Mouse (Mus musculus) thymus, postnatal 36 days (tissue): Measurements from ENCODE around the gene Bmpr1b.

ENCODE experiments used
- DNase-seq, 2 experiments: peaks; one replicate each; pipeline ENCODE4 v3.0.0; 2022; ENCODE audit warnings: mixed read lengths in 2 of 2

Bmpr1b gene

DNA sequence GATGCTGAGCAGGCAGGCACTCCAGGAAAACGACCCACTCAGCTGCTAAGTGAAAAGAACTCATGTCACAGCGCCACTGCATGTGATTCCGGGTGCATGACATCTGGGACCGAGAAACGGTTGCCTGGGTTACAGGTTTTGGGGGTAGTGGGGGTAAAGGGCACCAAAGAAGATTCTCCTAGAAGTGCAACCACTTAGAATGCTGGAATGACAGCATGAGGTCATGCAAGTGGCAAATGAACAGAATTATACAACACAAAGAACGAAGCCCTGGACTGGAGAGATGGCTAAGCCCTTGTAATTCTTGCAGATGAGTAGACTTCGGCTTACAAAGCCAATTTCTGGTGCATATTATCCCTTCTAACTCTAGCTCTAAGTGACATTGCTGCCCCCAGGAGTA lies 184.7 kb downstream of the Bmpr1b start:
- no peak for DNase-seq

DNA sequence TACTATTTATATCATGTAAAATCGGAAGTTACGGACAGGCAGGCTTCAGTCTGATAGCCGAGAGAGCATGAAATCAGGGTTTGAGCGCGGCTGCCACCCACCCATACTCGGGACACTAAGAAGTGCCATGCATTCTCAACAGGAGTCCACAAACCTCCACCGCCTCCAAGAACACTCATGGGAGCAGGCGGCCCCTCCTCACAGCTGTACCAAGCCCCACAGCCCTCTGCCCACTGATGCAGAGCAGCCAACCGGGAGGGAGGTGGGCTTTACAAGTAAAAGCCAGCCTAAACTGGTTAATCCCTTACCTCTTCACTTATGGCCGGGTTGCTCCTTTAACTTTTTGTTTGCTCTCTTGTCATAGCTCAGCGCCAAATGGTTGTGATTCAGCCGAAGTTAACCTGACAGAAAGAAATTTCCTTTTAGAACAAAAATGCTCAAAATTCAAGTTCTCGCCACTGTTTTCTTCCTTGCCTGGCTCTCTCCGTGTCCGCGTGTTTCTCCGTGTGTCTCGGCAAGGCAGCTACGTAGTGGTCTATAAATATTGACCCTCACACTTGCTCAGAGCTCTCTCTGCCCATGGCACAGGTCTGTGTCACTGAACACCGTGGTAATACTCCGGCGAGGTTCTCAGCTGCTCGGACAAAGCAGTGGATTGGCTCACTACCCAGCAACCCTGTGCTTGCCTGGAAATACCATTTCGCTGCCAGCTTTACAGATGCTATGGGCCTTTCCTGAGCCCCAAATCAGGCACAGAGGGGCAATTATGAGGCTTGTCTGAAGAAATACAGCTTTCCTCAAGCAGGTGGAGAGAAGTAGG lies 187.4 kb downstream of the Bmpr1b start:
- no peak for DNase-seq

DNA sequence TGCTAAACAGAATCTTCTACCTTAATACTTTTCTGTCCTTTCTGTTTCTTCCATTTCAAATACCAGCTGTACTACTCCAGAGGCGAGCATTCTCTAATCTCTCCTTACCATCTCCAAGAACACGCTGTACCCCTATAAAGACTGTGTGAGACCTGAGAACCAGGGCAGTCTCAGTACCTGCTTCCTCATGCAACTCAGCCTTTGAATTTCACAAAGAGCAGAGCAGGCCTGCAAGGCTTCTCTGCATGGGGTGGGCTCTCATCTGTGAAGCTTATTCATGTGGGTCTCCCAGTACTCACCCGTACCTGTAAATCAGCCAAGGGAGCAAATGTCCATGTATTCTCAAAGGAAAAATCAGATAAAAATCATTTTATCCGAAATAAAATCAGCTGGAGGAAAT lies 203.0 kb downstream of the Bmpr1b start:
- no peak for DNase-seq

GRCm38 (mm10) chr3:141952931-141953330 lies 216.3 kb downstream of the Bmpr1b start:
- no peak for DNase-seq

- DNase-seq: no peak
These were observed 218.6 kb downstream of the Bmpr1b start for GRCm38 (mm10) chr3:141950642-141951041.

- no peak for DNase-seq
These were observed 220.7 kb downstream of the Bmpr1b start for GRCm38 (mm10) chr3:141948506-141948905.

GRCm38 (mm10) chr3:141948096-141948495 lies 221.1 kb downstream of the Bmpr1b start:
- DNase-seq: no peak

- DNase-seq: no peak
These were observed 222.4 kb downstream of the Bmpr1b start for GRCm38 (mm10) chr3:141946846-141947245.

GRCm38 (mm10) chr3:141943317-141943742 lies 225.9 kb downstream of the Bmpr1b start:
- no peak for DNase-seq

GRCm38 (mm10) chr3:141940207-141940606 lies 229.0 kb downstream of the Bmpr1b start:
- no peak for DNase-seq

GRCm38 (mm10) chr3:141936594-141937272 lies 232.5 kb downstream of the Bmpr1b start:
- no peak for DNase-seq

- DNase-seq: no peak
These were observed 236.3 kb downstream of the Bmpr1b start for GRCm38 (mm10) chr3:141932956-141933355.

GRCm38 (mm10) chr3:141931372-141932092 lies 237.7 kb downstream of the Bmpr1b start:
- DNase-seq: no peak

DNA sequence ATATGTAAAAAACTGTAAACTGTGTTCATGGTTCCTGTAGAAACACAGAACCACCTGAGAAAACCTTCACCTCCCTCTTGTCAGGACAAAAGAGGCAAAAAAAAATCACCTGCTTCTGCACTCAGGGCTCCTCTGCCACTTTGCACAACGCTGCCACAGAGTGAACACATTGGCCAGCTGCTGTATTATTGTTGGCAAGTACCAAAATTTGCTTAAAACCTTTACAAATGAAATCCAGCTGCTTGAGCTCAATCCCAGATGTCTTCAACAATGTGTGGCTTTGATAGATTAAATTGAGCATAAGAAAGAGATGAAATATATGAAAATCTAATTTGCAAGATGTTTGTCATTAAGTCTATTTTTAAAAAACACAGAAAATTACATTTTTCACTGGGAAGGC lies 245.8 kb downstream of the Bmpr1b start:
- DNase-seq: no peak

- no peak for DNase-seq
These were observed 248.1 kb downstream of the Bmpr1b start for GRCm38 (mm10) chr3:141921161-141921560.

- DNase-seq: no peak
These were observed 249.6 kb downstream of the Bmpr1b start for GRCm38 (mm10) chr3:141919661-141920060.

- no peak for DNase-seq
These were observed 252.1 kb downstream of the Bmpr1b start for GRCm38 (mm10) chr3:141917166-141917565.

- DNase-seq: no peak
These were observed 253.2 kb downstream of the Bmpr1b start for GRCm38 (mm10) chr3:141915995-141916394.

GRCm38 (mm10) chr3:141914588-141914987 lies 254.6 kb downstream of the Bmpr1b start:
- DNase-seq: no peak

DNA sequence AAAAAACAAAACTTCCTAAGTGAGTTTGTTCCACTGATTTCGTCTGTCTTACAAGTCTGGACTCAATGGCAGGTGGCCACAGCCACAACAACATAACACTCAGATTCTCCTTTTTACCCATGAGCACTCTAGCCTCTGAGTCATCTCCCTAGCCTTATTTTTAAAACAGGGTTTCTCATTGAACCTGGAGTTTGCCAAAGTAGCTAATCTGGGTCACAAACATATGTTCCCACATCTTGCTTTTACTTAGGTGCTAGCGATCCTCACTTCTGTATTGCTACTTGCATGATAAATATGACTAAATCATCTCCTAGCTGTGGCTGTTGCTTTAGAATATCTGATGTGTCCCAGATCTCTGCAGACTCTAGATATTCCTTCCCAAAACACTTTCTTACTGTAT lies 260.1 kb downstream of the Bmpr1b start:
- no peak for DNase-seq

GRCm38 (mm10) chr3:141905903-141906623 lies 263.2 kb downstream of the Bmpr1b start:
- no peak for DNase-seq

GRCm38 (mm10) chr3:141900361-141900760 lies 268.9 kb downstream of the Bmpr1b start:
- no peak for DNase-seq

- no peak for DNase-seq
These were observed 269.7 kb downstream of the Bmpr1b start for GRCm38 (mm10) chr3:141899521-141899920.
